In the genomic region with DNA sequence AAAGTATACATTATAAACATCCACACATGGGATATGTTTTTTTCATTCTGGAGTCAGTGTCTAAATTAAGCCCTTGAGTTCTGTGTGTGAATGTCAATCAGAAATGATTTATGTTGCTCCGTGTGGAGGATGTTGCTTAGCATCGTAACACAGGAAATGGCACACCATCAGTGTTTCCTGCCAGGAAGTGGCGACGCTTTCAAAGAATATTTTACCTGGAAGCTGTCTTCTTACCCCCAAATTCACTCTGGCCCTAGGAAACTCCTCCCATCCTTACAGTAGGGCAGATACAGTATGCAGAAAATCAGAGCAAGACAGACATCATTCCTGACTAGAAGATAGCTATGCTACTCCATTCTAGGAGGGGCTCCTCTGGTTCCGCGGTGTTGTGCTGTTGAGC, we compare ENCODE assay signal across 15 mouse cellular contexts.
DNase-seq lines count a peak whose midpoint lies in the region; ATAC-seq and TF ChIP-seq lines count a peak whose summit lies in the region.
"Had no signal": no experiment of that assay in that cellular context is flagged by ENCODE, and none has a peak within 500 bp of the region (broad histone marks: within the 10 kb centered on the region; RNA-seq: fewer than 3 reads in every experiment).

No protein-coding gene starts in this region.

- DNase-seq in lung, postnatal 25 days (ENCODE audit: low spot score): peak; percentile 5
- no peak for DNase-seq in lung, adult 2 months
- DNase-seq in ZHBTc4 (ENCODE audit: low read depth, low spot score): peak; percentile 19
- peak; percentile 36 for DNase-seq in thymus, postnatal 25 days
- DNase-seq in Muller cell, postnatal 12 days (ENCODE audit: inconsistent ontology term): no peak
- DNase-seq in heart, postnatal 36 days: no peak
- no peak for DNase-seq in kidney, adult 11 months
- DNase-seq: cerebellum, adult 11 months; heart, postnatal 10 days; kidney, adult 8-10 months; layer of hippocampus, postnatal 36 days; right cerebral cortex, postnatal 14 days had no signal

- no peak overlapping the region for H3K4me3 ChIP-seq in lung, adult 2 months (replicated peaks; ENCODE audit: extremely low read depth, low read depth, low read length)
- H3K4me3 ChIP-seq: midbrain, embryonic 10.5 days had no signal

- H3K4me1 ChIP-seq in lung, adult 2 months (ENCODE audit: control insufficient read depth, insufficient read depth, low read length): no peaks in the 10 kb centered on the region
- H3K4me1 ChIP-seq: midbrain, embryonic 10.5 days had no signal

- no peak for TF ChIP-seq POLR2A in lung, adult 2 months (IDR thresholded peaks at IDR 0.05; ENCODE audit: borderline replicate concordance, extremely low read depth, low read depth, low read length)

- intact Hi-C loops in heart, postnatal 36 days (cut with DNase I): no loop called here

- WGBS in lung, adult 2 months: 47% methylated on average over 6 of the region's 6 CpGs

- no peak for TF ChIP-seq CTCF in lung, adult 2 months (IDR thresholded peaks at IDR 0.05; ENCODE audit: insufficient read depth, low read length)

- peak; percentile 57 for ATAC-seq in megakaryocyte, adult 5-6 weeks (ENCODE audit: poor library complexity, severe bottlenecking)
- ATAC-seq: hindbrain, embryonic 16.5 days had no signal

Comparison
In these comparisons a context has a peak if more than half of its experiments do, and no peak if none do; other contexts are left out.
1. DNase-seq: peak in lung, postnatal 25 days (single experiment), ZHBTc4 (single experiment) and thymus, postnatal 25 days (single experiment); none in lung, adult 2 months (single experiment), Muller cell, postnatal 12 days (single experiment), heart, postnatal 36 days (0 of 2) and kidney, adult 11 months (single experiment).